Mouse (Mus musculus) embryonic facial prominence, embryonic 14.5 days (tissue): Measurements from ENCODE around the gene Ctc1. TPM values are rescaled to one million over a fixed set of nuclear protein-coding genes. Genes with fewer than 3 reads are reported as not detected.

Experiments
- ATAC-seq: fragments of 200-750 bp; cut with Nextera tagmentation; 2 replicates; pipeline ENCODE4 v1.8.0; 2017; ENCODE audit warnings: low read depth, moderate number of reproducible peaks, moderate TSS enrichment
- DNase-seq: peaks from one replicate; pipeline ENCODE4 v3.0.0-alpha.2; 2015; ENCODE audit warnings: low spot score
- H3K27ac ChIP-seq: fragments of 300-500 bp; sonication (generic); replicated peaks from 2 replicates; pipeline ENCODE4 v1.5.1; 2014; ENCODE audit warnings: low read depth, mild to moderate bottlenecking, low read length, moderate library complexity
- H3K27me3 ChIP-seq: fragments of 300-500 bp; sonication (generic); replicated peaks from 2 replicates; pipeline ENCODE4 v1.6.1; 2014; ENCODE audit warnings: low read length; ENCODE audit not compliant: control insufficient read depth, insufficient read depth
- H3K36me3 ChIP-seq: fragments of 300-500 bp; sonication (generic); 2 replicates; pipeline ENCODE4 v1.6.1; 2014; ENCODE audit warnings: low read length, mixed read lengths; ENCODE audit not compliant: control insufficient read depth, insufficient read depth
- H3K4me1 ChIP-seq: fragments of 300-500 bp; sonication (generic); 2 replicates; pipeline ENCODE4 v1.6.1; 2014; ENCODE audit warnings: antibody characterized with exemption, low read length; ENCODE audit not compliant: control insufficient read depth, insufficient read depth
- H3K4me2 ChIP-seq: fragments of 300-500 bp; sonication (generic); 2 replicates; pipeline ENCODE4 v1.6.1; 2014; ENCODE audit warnings: low read depth, mild to moderate bottlenecking, low read length, moderate library complexity, mixed read lengths
- H3K4me3 ChIP-seq: fragments of 300-500 bp; sonication (generic); 2 replicates; pipeline ENCODE4 v1.5.1; 2014; ENCODE audit warnings: low read depth, mild to moderate bottlenecking, low read length
- H3K9ac ChIP-seq: fragments of 300-500 bp; sonication (generic); 2 replicates; pipeline ENCODE4 v1.6.1; 2014; ENCODE audit warnings: low read depth, mild to moderate bottlenecking, low read length, moderate library complexity, mixed read lengths
- H3K9me3 ChIP-seq: fragments of 300-500 bp; sonication (generic); 2 replicates; pipeline ENCODE4 v1.6.1; 2016; ENCODE audit warnings: low read length; ENCODE audit not compliant: control insufficient read depth
- WGBS: fragments of 180-500 bp; shearing (Covaris S2); extraction: QIAGEN DNeasy Blood & Tissue Kit; methylation state at CpG from one replicate; pipeline ENCODE4 v1.1.7; 2014; 5-methylcytosine and 5-hydroxymethylcytosine counted together
- polyA plus RNA-seq: library from polyadenylated mRNA; unstranded; fragments of >200 nt; fragmentation: Nextera tagmentation; extraction: Ambion mirVana; gene quantifications from 2 replicates; pipeline ENCODE4 v1.2.1, GENCODE M21; 2014

Ctc1 gene
- polyA plus RNA-seq, 1 experiment from 2014 or later: 36.5 TPM

DNA sequence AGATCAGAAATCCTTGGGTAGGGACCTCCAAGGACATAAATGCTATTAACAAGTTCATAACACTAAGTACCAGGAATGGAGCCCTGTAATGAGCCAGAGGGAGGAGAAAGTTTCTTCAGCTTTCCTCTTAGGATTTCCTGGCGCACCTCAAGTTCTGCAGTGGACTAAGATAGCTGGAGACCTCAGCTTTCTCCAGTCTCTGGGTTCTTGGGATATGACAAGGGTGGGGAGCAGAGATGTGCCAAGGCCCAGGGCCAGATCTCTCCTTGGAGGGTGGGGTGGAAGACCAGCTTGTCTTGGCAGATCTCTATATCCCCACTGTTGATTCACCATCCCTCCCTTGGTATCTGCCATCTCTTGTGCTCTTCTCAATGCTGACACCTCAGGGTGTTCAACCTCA lies 40.1 kb upstream of the Ctc1 start:
- no peaks in the 10 kb centered on the region for H3K27me3 ChIP-seq
- WGBS: 89% methylated on average over 1 of the region's 1 CpGs
- H3K4me1 ChIP-seq: peaks cover 3% of the 10 kb centered on the region
- H3K9me3 ChIP-seq: no peaks in the 10 kb centered on the region
- no peak overlapping the region for H3K4me2 ChIP-seq
- DNase-seq (no peak), ATAC-seq (no peak)
- H3K4me3 ChIP-seq: no peak overlapping the region
- H3K27ac ChIP-seq: no peak overlapping the region
- H3K9ac ChIP-seq: no peak overlapping the region
- no peaks in the 10 kb centered on the region for H3K36me3 ChIP-seq

DNA sequence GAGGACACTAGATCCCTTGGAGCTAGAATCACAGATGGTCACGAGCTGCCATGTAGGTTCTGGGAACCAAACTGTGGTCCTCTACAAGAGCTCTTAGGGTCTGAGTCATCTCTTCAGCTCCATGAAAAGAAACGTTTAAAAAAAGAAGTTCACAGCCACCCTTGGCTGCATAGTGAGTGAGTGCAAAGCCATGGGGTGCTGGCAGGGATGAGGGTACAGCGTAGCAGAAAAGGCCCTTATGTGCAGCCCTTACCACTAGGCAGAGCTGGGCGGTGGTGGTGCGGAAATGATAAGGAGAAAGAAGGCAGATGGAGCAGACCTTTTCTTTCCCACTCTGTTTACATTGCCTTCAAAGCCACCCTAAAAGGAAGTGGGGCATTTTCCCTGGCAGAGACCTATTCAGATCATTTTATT lies 36.4 kb upstream of the Ctc1 start:
- 64% methylated on average over 5 of the region's 5 CpGs for WGBS
- no peaks in the 10 kb centered on the region for H3K27me3 ChIP-seq
- no peak overlapping the region for H3K27ac ChIP-seq
- no peak overlapping the region for H3K4me3 ChIP-seq
- H3K9me3 ChIP-seq: no peaks in the 10 kb centered on the region
- no peaks in the 10 kb centered on the region for H3K4me1 ChIP-seq
- H3K36me3 ChIP-seq: no peaks in the 10 kb centered on the region
- H3K9ac ChIP-seq: no peak overlapping the region
- no peak overlapping the region for H3K4me2 ChIP-seq
- ATAC-seq: no peak
- no peak for DNase-seq

- 69% methylated on average over 3 of the region's 3 CpGs for WGBS
- Histone ChIP-seq H3K27me3 (no peaks in the 10 kb centered on the region), H3K4me1 (no peaks in the 10 kb centered on the region), H3K4me3 (no peak overlapping the region), H3K9me3 (no peaks in the 10 kb centered on the region), H3K27ac (no peak overlapping the region), H3K9ac (no peak overlapping the region), H3K4me2 (no peak overlapping the region), H3K36me3 (0 out of 2 replicates have a peak, but pooled peaks cover 3% of the 10 kb centered on the region)
- peak; percentile 50 for DNase-seq
- no peak for ATAC-seq
These were observed 34.8 kb upstream of the Ctc1 start for GRCm38 (mm10) chr11:68980919-68981318.

DNA sequence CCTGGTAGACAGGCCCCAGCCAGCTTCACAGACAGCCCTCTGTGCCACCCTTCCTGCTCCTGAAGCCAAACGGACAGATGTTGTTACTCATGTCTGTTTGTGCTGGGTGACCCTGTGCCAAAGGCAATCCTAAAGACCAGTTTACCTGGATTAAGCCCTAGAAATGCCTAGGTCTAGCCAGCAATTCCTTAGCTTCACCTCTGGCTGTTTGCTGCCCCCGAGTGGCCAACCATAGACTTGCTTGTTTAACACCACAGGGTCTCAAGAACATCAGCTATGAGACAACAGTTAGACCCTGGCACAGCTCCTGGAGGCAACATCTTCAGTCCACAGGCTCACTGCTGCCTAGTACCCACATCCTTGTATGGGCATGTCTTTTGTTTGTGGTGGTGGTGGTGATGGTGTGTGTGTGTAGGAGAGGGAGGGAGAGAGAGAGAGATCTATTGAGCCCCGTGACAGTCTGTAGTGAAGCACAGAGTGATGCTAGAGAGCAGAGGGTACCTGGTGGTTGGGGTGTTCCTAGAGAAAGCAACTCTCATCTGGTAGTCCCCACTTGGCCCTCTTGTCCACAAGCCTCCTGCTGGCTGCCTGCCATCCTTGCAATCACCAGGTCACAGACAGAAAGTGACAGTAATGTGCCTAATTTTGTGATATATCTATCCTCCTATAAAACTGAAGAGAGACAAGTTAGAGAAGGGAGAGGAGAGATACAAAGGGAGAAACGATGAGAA lies 32.9 kb upstream of the Ctc1 start:
- no peak overlapping the region for H3K4me2 ChIP-seq
- peak; percentile 83 for DNase-seq
- no peaks in the 10 kb centered on the region for H3K4me1 ChIP-seq
- WGBS: 32% methylated on average over 4 of the region's 4 CpGs
- H3K4me3 ChIP-seq: no peak overlapping the region
- peaks cover 17% of the 10 kb centered on the region for H3K36me3 ChIP-seq
- ATAC-seq: peak; percentile 71
- no peaks in the 10 kb centered on the region for H3K9me3 ChIP-seq
- H3K27ac ChIP-seq: no peak overlapping the region
- H3K9ac ChIP-seq: no peak overlapping the region
- H3K27me3 ChIP-seq: no peaks in the 10 kb centered on the region

GRCm38 (mm10) chr11:68987365-68987882 lies 28.3 kb upstream of the Ctc1 start:
- no peak for ATAC-seq

GRCm38 (mm10) chr11:68988341-68988740 lies 27.4 kb upstream of the Ctc1 start:
- 90% methylated on average over 17 of the region's 17 CpGs for WGBS

More at GRCm38 (mm10) chr11:68987365-68987882, 28.3 kb upstream of the Ctc1 start:
- Histone ChIP-seq H3K4me3 (no peak overlapping the region), H3K4me1 (no peaks in the 10 kb centered on the region), H3K4me2 (no peak overlapping the region), H3K9me3 (no peaks in the 10 kb centered on the region), H3K27ac (no peak overlapping the region), H3K36me3 (peaks cover 63% of the 10 kb centered on the region), H3K9ac (no peak overlapping the region), H3K27me3 (no peaks in the 10 kb centered on the region)
- 89% methylated on average over 11 of the region's 11 CpGs for WGBS
- no peak for DNase-seq

DNA sequence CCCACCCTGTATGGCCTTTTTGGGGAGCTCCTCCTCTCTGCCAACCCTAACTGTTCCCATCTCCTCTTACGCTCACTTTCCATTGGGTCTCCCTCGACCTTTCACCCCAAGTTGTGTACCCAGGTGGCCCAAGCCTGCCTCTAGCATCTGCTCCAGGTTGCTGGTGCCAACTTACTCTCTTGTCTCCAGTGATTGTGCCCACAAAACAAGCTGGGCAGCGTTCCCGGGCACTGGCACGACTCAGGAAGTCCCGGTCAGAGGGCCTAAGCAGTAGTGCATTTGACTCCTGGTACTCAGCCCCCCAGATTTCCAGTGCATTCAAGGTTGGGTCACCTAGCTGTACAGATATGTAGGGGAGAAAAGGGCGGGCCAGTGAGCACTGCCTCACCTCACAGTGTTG lies 22.6 kb upstream of the Ctc1 start:
- Histone ChIP-seq H3K4me1 (no peaks in the 10 kb centered on the region), H3K9me3 (no peaks in the 10 kb centered on the region), H3K27me3 (no peaks in the 10 kb centered on the region), H3K27ac (no peak overlapping the region), H3K4me3 (no peak overlapping the region), H3K36me3 (peaks cover 97% of the 10 kb centered on the region), H3K4me2 (no peak overlapping the region), H3K9ac (no peak overlapping the region)
- WGBS: 88% methylated on average over 7 of the region's 7 CpGs
- DNase-seq (no peak), ATAC-seq (no peak)

More at GRCm38 (mm10) chr11:68988341-68988740, 27.4 kb upstream of the Ctc1 start:
- no peak overlapping the region for H3K9ac ChIP-seq
- no peak overlapping the region for H3K4me2 ChIP-seq
- no peak overlapping the region for H3K27ac ChIP-seq
- no peaks in the 10 kb centered on the region for H3K9me3 ChIP-seq
- H3K36me3 ChIP-seq: peaks cover 72% of the 10 kb centered on the region
- no peak overlapping the region for H3K4me3 ChIP-seq
- ATAC-seq (no peak), DNase-seq (no peak)
- no peaks in the 10 kb centered on the region for H3K27me3 ChIP-seq
- no peaks in the 10 kb centered on the region for H3K4me1 ChIP-seq

GRCm38 (mm10) chr11:68994377-68994776 lies 21.3 kb upstream of the Ctc1 start:
- no peaks in the 10 kb centered on the region for H3K9me3 ChIP-seq
- DNase-seq (no peak), ATAC-seq (no peak)
- H3K27me3 ChIP-seq: no peaks in the 10 kb centered on the region
- 94% methylated on average over 3 of the region's 3 CpGs for WGBS
- no peaks in the 10 kb centered on the region for H3K4me1 ChIP-seq
- no peak overlapping the region for H3K4me3 ChIP-seq
- H3K36me3 ChIP-seq: peaks cover 97% of the 10 kb centered on the region
- H3K27ac ChIP-seq: no peak overlapping the region
- H3K9ac ChIP-seq: no peak overlapping the region
- H3K4me2 ChIP-seq: no peak overlapping the region

DNA sequence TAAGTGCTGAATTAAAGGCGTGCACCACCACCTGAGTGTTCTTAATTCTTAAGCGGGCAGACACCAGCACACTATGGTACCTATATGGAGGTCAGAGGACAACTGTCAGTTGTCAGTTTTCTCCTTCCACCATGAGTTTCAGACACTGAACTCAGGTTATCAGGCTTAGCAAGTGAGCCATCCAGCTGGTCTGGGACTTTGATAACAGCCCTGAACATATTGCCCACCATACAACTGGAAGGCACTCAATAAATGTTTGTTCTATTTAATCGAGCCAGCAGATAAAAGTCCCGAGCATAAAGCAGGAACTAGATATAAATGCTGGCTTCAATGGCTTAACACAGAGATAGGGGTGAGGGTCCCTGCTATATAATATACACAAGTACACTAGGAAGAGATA lies 18.6 kb upstream of the Ctc1 start:
- peaks cover 96% of the 10 kb centered on the region for H3K36me3 ChIP-seq
- no peak overlapping the region for H3K4me2 ChIP-seq
- 93% methylated on average over 4 of the region's 4 CpGs for WGBS
- no peaks in the 10 kb centered on the region for H3K9me3 ChIP-seq
- DNase-seq (no peak), ATAC-seq (no peak)
- no peak overlapping the region for H3K27ac ChIP-seq
- no peak overlapping the region for H3K4me3 ChIP-seq
- H3K4me1 ChIP-seq: no peaks in the 10 kb centered on the region
- H3K27me3 ChIP-seq: no peaks in the 10 kb centered on the region
- no peak overlapping the region for H3K9ac ChIP-seq
